Mouse (Mus musculus): ENCODE measurements around the gene Epb41l4b.

Epb41l4b gene

DNA sequence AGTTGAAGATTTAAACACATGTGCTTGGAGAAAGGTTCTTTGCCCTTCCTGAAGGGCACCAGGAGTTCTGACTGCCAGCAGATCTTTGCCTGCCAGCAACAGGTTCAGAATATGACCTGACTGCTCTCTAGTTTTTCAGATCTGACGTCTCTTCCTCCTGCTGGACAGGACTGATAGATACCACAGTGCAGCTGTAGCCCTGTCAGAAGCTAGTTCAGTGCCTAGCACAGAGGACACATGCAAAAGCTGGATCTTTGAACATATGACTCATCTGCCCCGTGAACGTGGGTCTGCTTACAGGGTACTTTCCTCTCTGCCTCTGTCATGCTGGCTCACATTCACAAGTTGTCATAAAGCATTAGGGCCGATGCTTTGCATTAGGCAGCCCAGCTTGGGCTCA is 199.0 kb downstream of the Epb41l4b start:
- DNase-seq (ENCODE audit: low spot score in 2 of 2) = no peak

DNA sequence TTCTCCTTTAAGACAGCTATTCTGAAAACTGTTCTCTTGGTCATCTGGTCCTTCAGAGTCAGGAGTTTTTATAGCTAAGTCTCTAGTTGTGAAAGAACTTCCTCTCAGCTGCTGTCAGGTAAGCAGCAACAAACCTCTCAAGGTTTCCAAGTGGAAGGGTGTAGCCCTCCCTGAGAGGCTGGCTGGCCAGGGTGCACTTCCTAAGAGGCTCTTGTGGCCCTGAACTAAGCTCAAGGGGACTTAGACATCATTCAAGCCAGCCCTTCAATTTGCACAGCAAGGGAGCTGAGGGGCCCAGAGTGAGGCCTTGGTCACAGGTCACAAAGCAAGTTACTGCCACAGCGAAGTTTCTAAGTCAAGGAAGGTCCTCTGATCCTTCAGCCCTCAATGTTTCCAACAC is 200.0 kb downstream of the Epb41l4b start:
- no peak for DNase-seq (ENCODE audit: low spot score in 2 of 2)

DNA sequence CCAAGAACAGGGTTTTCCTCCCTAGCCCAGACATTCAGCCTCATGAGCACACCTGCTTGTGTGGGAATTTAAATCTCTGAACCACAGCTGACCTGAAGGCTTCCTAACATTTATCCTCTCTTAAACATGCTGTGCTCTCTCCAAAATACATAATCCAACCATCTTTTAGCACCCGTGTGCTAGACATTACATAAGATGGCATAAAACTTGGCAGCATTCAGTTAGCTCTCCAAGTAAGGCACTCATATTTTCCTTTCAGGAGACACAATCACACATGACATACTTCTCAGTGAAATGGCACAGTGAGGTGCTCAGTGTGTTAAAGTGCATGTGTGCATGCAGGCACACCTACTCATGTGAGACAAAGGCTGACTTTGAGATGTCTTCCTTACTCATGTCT is 200.7 kb downstream of the Epb41l4b start:
- no peak for DNase-seq (ENCODE audit: low spot score in 2 of 2)
